Mouse (Mus musculus) liver, embryonic 12.5 days (tissue): ENCODE results near the gene Ankrd31. TPM values are rescaled to one million over a fixed set of nuclear protein-coding genes. Genes with fewer than 3 reads are reported as not detected.

Experiments used
- ATAC-seq: fragments of 200-750 bp; cut with Nextera tagmentation; 2 replicates; pipeline ENCODE4 v1.8.0; 2017; ENCODE audit warnings: moderate number of reproducible peaks, mild to moderate bottlenecking, moderate library complexity
- H3K27ac ChIP-seq: fragments of 300-500 bp; sonication (generic); 2 replicates; pipeline ENCODE4 v1.5.1; 2016; ENCODE audit warnings: mild to moderate bottlenecking
- H3K27me3 ChIP-seq: fragments of 300-500 bp; sonication (generic); replicated peaks from 2 replicates; pipeline ENCODE4 v1.6.1; 2016; ENCODE audit warnings: mild to moderate bottlenecking, moderate library complexity
- H3K36me3 ChIP-seq: fragments of 300-500 bp; sonication (generic); 2 replicates; pipeline ENCODE4 v1.6.1; 2016; ENCODE audit warnings: mild to moderate bottlenecking, moderate library complexity
- H3K4me1 ChIP-seq: fragments of 300-500 bp; sonication (generic); 2 replicates; pipeline ENCODE4 v1.6.1; 2016
- H3K4me2 ChIP-seq: fragments of 300-500 bp; sonication (generic); 2 replicates; pipeline ENCODE4 v1.6.1; 2016; ENCODE audit warnings: mild to moderate bottlenecking, moderate library complexity
- H3K4me3 ChIP-seq: fragments of 300-500 bp; sonication (generic); 2 replicates; pipeline ENCODE4 v1.5.1; 2016; ENCODE audit warnings: mild to moderate bottlenecking, moderate library complexity
- H3K9ac ChIP-seq: fragments of 300-500 bp; sonication (generic); 2 replicates; pipeline ENCODE4 v1.6.1; 2016; ENCODE audit warnings: mild to moderate bottlenecking, moderate library complexity
- H3K9me3 ChIP-seq: fragments of 300-500 bp; sonication (generic); replicated peaks from 2 replicates; pipeline ENCODE4 v1.6.1; 2016; ENCODE audit warnings: mild to moderate bottlenecking, moderate library complexity
- WGBS: fragments of 180-500 bp; shearing (Covaris S2); methylation state at CpG from one replicate; pipeline ENCODE4 v1.1.7; 2016; ENCODE audit not compliant: insufficient replicate concordance; 5-methylcytosine and 5-hydroxymethylcytosine counted together
- polyA plus RNA-seq: library from polyadenylated mRNA; unstranded; fragments of >200 nt; fragmentation: Nextera tagmentation; extraction: Ambion mirVana; gene quantifications from 2 replicates; pipeline ENCODE4 v1.2.1, GENCODE M21; 2016

Gene Ankrd31
- polyA plus RNA-seq, 1 experiment from 2014 or later: 0.02 TPM

DNA sequence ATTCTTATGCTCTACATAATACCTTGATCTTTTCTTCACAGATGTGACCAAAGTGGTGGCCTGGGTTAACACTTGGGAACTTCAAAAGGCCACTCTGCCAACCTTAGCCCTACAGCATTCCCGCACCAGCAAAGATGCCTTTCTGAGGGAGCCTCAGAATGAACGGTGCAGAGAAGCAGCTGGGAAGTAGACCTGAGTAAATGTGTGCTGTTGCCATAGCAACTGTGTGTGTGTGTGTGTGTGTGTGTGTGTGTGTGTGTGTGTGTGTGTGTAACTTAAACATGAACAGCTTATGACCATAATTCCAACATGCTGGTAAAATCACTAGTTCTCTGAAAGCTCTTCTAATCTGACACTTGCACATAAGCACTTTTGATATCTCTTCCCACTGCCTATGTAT lies 203.8 kb downstream of the Ankrd31 start:
- WGBS: 64% methylated on average over 2 of the region's 2 CpGs
- no peaks in the 10 kb centered on the region for H3K27me3 ChIP-seq
- no peak overlapping the region for H3K4me3 ChIP-seq
- H3K27ac ChIP-seq: no peak overlapping the region
- no peak overlapping the region for H3K9ac ChIP-seq
- no peak overlapping the region for H3K4me2 ChIP-seq
- H3K4me1 ChIP-seq: no peaks in the 10 kb centered on the region
- H3K9me3 ChIP-seq: no peaks in the 10 kb centered on the region
- ATAC-seq: no peak
- 0 out of 2 replicates have a peak, but pooled peaks cover 4% of the 10 kb centered on the region for H3K36me3 ChIP-seq

DNA sequence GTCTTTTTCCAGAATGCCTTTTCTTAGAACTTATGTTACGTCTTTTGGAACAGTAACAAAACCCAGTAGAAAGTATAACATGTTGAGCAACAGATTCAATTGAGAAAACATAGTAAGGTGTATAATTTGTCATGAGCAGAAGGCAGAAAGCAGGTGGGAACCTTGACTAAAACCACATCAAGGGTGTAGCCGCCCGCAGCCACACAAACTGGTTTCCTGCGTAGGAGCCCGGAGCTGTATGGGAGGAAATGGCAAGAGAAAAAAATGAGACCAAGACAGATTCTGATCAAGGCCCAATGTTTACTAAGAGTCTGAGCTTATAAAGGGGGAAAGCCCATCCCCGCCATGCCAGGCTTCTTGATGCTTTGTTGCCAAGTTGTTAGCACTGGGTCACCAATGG lies 208.4 kb downstream of the Ankrd31 start:
- no peak overlapping the region for H3K9ac ChIP-seq
- H3K27ac ChIP-seq: no peak overlapping the region
- WGBS: 42% methylated on average over 6 of the region's 6 CpGs
- H3K4me2 ChIP-seq: no peak overlapping the region
- no peaks in the 10 kb centered on the region for H3K9me3 ChIP-seq
- H3K36me3 ChIP-seq: no peaks in the 10 kb centered on the region
- H3K4me3 ChIP-seq: no peak overlapping the region
- no peak for ATAC-seq
- H3K27me3 ChIP-seq: peaks cover 8% of the 10 kb centered on the region; the same call in 1 of the 2 replicates
- no peaks in the 10 kb centered on the region for H3K4me1 ChIP-seq

Other genes with a start within 250 kb of the Ankrd31 start
- 6.2 and 6.9 TPM in 2 replicates for gene Polk, start 205.7 kb upstream of the Ankrd31 start, polyA plus RNA-seq
- gene Col4a3bp, start 205.7 kb upstream of the Ankrd31 start, polyA plus RNA-seq: 6.7 and 7.5 TPM in 2 replicates
- 79.3 and 87.9 TPM in 2 replicates for gene Hmgcr, start 77.3 kb upstream of the Ankrd31 start, polyA plus RNA-seq
- gene Gcnt4, start 176.4 kb downstream of the Ankrd31 start, polyA plus RNA-seq: 0.67 and 0.68 TPM in 2 replicates